Mouse (Mus musculus) v-Abl transformed pro-B cells (cell line): ENCODE measurements around the gene Sec24c.

Experiments
- in situ Hi-C, 2 experiments: fragments of 400-800 bp; cut with MboI; formaldehyde crosslinking; loops; one replicate each; pipeline ENCODE4 v1.15.1; 2025; ENCODE audit not compliant: unreplicated experiment in 2 of 2

Gene Sec24c

DNA sequence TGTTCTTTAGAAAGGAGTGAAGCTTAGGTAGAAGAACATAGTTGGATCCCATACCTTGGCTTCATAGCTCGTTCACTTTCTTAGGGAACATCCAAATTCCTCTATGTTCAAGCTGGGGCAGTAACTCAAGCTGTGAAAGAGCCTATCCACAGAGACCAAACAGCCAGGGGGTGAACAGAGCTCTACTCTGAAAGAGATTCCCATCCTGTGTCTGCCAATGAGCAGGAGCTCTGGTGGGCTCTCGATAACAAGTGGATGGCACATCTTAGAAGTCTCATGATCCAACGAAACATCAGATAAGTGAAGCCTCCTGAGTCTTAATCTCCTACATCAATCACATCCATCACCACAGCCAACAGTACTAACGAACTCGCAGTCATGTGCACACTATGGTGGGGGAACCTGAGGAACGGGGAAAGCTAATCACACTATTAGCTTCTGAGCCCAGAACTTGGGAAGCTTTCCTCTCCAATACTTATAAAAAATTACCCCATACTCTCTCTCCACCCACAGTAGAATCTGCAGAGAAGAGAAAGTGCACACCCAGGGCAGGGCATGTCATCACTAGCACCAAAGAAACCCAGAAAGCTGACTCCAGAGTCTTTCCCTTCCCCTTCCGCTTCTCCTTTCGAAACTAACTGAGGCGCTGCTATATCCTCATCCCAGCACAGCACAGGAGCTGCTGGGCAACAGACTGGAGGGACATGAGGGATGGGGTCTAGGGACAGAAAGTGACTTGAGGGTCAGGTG lies 56.9 kb downstream of the Sec24c start:
- in situ Hi-C loops = no loop called here

DNA sequence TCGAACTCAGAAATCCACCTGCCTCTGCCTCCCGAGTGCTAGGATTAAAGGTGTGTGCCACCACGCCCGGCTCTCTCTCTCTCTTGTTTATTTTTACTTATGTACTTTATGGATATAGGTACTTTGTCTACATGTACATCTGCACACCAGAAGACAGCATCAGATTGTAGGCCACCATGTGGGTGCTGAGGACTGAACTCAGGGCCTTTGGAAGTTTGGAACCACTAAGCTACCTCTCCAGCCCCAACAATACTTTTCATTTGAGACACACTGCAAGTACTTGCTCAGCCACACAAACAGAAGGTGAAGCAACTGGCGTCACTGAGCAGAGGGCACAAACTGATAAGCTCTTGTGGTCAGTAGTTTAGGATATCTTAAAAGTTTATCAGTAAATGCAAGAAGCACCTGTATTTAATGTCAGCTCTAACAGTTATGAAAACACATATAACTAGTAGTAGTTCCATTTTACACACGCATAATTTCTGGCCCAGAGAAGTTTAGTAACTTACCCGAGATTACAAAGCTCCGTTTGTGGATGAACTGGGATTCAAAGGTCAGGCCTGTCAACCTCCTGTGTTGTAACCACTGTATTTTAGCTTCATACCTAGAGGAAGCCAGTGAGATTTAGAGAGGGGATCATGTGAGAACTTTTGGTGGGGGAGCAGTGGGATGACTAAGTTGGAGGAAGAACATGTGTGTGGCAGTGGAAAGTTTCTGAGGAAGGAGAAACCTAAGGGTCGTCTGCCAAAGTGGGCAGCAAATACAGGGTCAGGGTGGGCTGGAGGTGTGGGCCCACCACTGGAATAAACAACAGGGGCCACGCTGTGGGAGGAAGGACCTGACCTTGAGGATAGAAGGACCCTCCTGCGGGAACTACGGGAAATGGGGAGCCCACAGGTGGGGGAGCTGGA lies 59.2 kb downstream of the Sec24c start:
- in situ Hi-C loops = no loop called here

DNA sequence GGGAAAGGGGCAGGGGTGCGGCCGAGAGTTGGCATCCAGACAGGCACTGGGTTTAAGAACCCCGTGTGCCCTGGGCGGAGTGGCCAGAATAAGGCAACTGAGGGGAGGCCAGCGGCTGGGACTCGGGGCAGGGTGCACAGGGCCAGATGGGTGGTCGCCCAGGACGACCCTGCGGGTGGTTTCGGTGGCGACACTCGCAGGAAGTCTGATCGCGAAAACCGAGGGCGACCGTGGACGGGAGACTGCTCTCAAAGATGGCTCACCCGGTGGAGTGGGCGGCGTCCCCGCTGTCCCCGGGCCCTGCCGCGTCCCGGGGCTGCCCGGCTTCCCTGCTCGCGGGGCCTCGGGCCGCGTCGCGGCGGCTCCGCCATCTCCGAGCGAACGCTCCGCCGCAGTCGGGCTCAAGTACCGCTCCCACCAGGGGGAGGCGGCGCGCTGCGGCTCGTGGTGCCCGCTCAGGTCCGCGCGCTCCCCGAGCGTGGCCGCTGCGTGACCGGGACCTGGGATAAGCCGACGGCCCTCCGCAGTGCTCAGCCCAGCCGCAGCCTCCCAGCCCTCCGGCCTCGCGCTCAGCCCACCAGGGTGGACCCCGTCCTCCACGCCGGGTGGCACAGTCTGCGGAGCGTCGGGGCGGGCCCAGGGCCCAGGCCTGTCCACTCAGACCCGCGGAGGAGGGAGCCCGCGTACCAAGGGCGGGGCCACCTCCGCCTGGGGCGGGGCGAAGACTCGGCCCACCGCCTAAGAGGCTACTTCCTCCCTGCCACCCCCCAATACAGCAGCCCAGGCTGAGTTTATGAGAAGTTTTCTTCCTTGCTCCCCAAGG lies 60.1 kb downstream of the Sec24c start, which contains the start of gene Ndst2:
Ndst2 (minus strand) TSS at position 611 of the 823 bp plus-strand sequence.
- in situ Hi-C loops = no loop called here

DNA sequence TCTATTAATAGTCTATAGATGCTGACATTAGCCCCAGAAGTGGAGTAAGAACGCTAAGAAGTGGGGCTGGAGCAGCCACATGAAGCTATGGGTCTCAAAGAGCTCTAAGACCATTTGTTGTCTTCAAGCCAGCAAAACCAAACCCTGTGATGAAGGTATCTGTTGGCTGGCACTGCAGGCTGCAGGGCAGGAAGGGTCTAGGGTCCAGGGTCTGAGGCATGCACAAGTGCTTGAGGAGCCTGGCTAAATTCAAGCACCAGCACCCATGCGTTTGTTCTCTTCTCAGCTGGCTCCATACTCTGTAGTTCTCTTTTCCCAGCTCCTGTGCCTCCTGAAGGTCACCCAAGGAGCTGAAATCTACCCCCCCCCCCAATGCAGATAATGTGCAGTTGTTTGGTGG lies 60.9 kb downstream of the Sec24c start:
- in situ Hi-C loops = no loop called here

DNA sequence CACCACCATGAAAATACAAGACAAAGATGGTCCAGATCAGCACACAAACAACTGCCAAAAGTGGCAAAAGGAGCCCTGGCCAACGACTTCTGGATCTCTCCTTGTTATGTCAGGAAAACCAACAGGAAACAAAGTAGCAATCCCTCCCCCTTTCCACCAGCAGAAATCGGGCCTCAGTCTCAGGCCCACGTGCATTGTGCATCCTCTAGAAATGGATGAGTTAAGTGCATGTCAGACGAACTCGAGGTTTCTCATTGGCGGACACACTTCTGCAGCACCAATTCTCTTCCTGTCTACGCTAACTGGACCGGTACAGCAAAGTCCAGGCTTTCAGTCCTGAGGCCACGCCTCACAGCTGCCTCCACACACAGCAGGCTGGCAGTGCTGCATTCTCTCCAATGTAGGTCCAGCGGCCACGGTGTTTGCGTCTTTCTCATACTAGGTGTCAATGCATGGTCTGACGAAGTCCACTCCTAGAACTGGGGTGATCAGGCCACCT lies 61.8 kb downstream of the Sec24c start:
- in situ Hi-C loops = no loop called here

DNA sequence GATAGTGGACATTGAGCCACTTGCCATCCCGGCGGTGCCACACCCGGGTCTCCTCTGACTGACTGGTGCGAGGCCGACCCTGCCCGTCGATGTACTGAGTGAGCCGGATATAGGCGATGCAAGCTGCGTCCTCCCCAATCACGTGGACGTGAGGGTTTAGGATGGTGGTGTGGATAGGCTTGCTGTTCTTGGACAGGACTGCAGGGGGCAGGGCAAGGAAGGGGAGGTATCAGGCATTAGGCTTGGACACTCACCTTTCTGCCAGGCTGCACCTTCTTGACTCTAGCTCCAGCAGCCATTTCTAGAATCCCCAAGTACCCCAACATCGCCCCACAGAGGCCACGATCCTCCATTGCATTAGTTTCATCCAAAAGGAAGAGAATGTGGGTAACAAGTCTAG lies 63.2 kb downstream of the Sec24c start:
- in situ Hi-C loops = no loop called here

DNA sequence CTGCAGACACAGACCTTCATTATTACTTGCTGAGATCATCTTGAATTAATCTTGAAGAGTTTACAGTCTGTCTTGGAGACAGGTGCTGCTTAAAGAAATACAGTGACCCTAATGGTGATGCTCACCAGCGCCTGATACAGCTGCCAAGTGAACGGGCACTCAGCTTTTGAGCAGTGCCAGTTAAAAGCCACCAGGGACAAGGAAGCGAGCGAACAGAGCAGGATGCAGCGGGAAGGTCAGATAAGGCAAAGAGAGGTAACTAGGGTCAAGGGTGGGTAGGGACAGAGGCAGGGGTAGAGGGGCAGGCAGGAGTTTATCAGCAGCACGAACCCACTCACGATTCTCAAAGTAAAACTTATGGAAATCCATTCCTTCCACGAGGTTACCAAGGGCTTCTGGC lies 64.4 kb downstream of the Sec24c start:
- in situ Hi-C loops = no loop called here

DNA sequence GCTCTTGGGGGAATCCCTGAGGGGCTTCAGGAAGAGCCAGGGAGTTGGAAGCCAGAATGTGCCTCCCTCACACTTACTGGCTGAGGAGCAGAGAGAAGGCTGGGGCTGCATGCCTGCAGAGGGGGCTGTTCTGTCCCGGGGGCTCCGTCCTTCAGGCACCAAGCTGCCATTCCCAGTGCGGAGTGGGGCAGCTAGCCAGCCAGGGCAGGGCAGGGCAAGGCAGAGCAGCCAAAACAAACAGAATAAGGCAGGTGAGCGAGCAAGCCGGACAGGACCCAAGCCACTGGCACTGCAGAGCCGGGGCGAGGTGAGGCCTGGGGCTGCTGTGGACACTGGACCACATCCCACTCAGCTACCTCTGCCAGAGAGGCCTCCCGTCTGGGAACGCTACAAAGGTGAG lies 67.2 kb downstream of the Sec24c start:
- in situ Hi-C loops = no loop called here

DNA sequence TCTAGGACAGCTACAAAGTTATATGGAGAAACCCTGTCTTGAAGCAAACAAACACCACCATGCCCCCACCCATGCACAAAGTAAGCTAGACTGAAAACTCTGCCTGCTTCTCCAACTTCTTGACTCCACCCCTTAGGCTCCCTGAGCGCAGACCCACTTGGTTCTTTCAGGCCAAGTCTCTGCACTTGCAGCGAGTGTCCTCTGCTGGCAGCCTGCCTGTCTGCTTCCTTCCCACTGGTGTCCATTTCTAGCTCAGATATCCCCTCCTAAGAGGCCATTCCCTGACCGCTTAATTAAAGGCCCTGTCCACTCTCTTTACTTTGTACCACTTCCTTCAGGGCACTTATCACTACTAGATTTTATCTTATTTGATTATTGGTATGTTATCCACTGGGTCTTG lies 69.5 kb downstream of the Sec24c start:
- in situ Hi-C loops = no loop called here
